11 mouse cellular contexts compared by ENCODE assay signal in the genomic region with DNA sequence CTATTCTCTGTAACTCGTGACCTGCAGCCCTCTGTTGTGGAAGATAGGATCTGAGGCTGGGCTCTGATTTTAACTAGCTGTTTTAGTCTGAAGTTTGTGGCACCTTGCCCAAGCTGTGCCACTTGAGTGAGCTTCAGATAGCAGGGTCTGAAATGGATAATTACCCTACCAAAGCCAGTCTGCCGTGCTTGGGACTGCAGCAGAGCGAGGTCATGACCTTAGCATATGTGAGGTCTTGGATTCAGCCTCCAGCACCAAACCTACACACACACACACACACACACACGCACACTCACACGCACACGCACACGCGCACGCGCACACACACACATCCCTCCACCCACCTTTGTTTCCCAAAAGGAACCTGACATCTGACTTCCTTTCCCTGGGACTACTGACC. TPM values are rescaled to one million over a fixed set of nuclear protein-coding genes. Genes with fewer than 3 reads are reported as not detected.
DNase-seq lines count a peak whose midpoint lies in the region; ATAC-seq and TF ChIP-seq lines count a peak whose summit lies in the region.
"Had no signal": no experiment of that assay in that cellular context is flagged by ENCODE, and none has a peak within 500 bp of the region (broad histone marks: within the 10 kb centered on the region; RNA-seq: fewer than 3 reads in every experiment).

No protein-coding gene starts in this region.

- no peaks in the 10 kb centered on the region for H3K27me3 ChIP-seq in midbrain, embryonic 11.5 days (ENCODE audit: control insufficient read depth, insufficient read depth, low read length)
- no peaks in the 10 kb centered on the region for H3K27me3 ChIP-seq in midbrain, embryonic 13.5 days
- H3K27me3 ChIP-seq in embryonic facial prominence, embryonic 10.5 days (replicated peaks; ENCODE audit: low read depth, poor library complexity, severe bottlenecking): no peaks in the 10 kb centered on the region
- no peaks in the 10 kb centered on the region; the same call in 1 of the 2 replicates for H3K27me3 ChIP-seq in kidney, adult 2 months (replicated peaks; ENCODE audit: control insufficient read depth, insufficient read depth, low read length)

- 72% methylated on average over 10 of the region's 10 CpGs for WGBS in midbrain, embryonic 11.5 days
- WGBS in midbrain, embryonic 13.5 days: 70% methylated on average over 10 of the region's 10 CpGs
- 71% methylated on average over 10 of the region's 10 CpGs for WGBS in embryonic facial prominence, embryonic 10.5 days
- WGBS in kidney, adult 2 months: 47% methylated on average over 10 of the region's 10 CpGs

- no peak for TF ChIP-seq CTCF in kidney, adult 2 months (conservative IDR thresholded peaks at IDR 0.05; ENCODE audit: insufficient read depth, insufficient read length, low read depth, low read length)

- no peaks in the 10 kb centered on the region; the same call in 1 of the 2 replicates for H3K9me3 ChIP-seq in midbrain, embryonic 11.5 days (ENCODE audit: control insufficient read depth, low read length)
- no peaks in the 10 kb centered on the region for H3K9me3 ChIP-seq in midbrain, embryonic 13.5 days
- H3K9me3 ChIP-seq in embryonic facial prominence, embryonic 10.5 days: no peaks in the 10 kb centered on the region

- H3K4me3 ChIP-seq in midbrain, embryonic 11.5 days (ENCODE audit: low read depth, low read length): no peak overlapping the region
- H3K4me3 ChIP-seq in midbrain, embryonic 13.5 days (replicated peaks): no peak overlapping the region
- H3K4me3 ChIP-seq in embryonic facial prominence, embryonic 10.5 days: no peak overlapping the region
- peak overlapping the region; percentile 5; the same call in 1 of the 2 replicates for H3K4me3 ChIP-seq in kidney, adult 2 months (ENCODE audit: insufficient read depth, low read depth, low read length)

- no peak overlapping the region for H3K4me2 ChIP-seq in midbrain, embryonic 11.5 days
- no peak overlapping the region for H3K4me2 ChIP-seq in midbrain, embryonic 13.5 days (replicated peaks)

- no peak for ATAC-seq in midbrain, embryonic 11.5 days (ENCODE audit: low FRiP score)
- no peak for ATAC-seq in midbrain, embryonic 13.5 days
- no peak for ATAC-seq in granulocyte monocyte progenitor cell, adult 5-6 weeks (replicated peaks; ENCODE audit: poor library complexity, severe bottlenecking)

- no peaks in the 10 kb centered on the region for H3K36me3 ChIP-seq in midbrain, embryonic 11.5 days (ENCODE audit: control insufficient read depth, insufficient read depth, low read length)
- no peaks in the 10 kb centered on the region for H3K36me3 ChIP-seq in midbrain, embryonic 13.5 days
- no peaks in the 10 kb centered on the region for H3K36me3 ChIP-seq in embryonic facial prominence, embryonic 10.5 days (replicated peaks)
- no peaks in the 10 kb centered on the region for H3K36me3 ChIP-seq in kidney, adult 2 months (ENCODE audit: control insufficient read depth, insufficient read depth, low read length)

- DNase-seq in midbrain, embryonic 11.5 days (ENCODE audit: low spot score, missing footprints): peak; percentile 87
- peak; percentile 43 for DNase-seq in embryonic facial prominence, embryonic 10.5 days (ENCODE audit: low spot score)
- DNase-seq in kidney, adult 2 months: peak; percentile 74
- peak; percentile 74 for DNase-seq in retina, postnatal 1 day
- DNase-seq in layer of hippocampus, postnatal 10 days (ENCODE audit: low spot score in 2 of 2): no peak
- DNase-seq: adrenal gland, postnatal 14 days; cerebellum, adult 9-10 months; liver had no signal

- H3K4me1 ChIP-seq in midbrain, embryonic 11.5 days (ENCODE audit: control insufficient read depth, insufficient read depth, low read length): peaks cover 2% of the 10 kb centered on the region; the same call in 1 of the 2 replicates
- H3K4me1 ChIP-seq in midbrain, embryonic 13.5 days (replicated peaks): peaks cover 8% of the 10 kb centered on the region; the same call in 1 of the 2 replicates
- peaks cover 15% of the 10 kb centered on the region for H3K4me1 ChIP-seq in embryonic facial prominence, embryonic 10.5 days
- peaks cover 4% of the 10 kb centered on the region; the same call in 1 of the 2 replicates for H3K4me1 ChIP-seq in kidney, adult 2 months (ENCODE audit: control insufficient read depth, insufficient read depth, low read length)

- H3K9ac ChIP-seq in midbrain, embryonic 11.5 days (ENCODE audit: low read length): no peak overlapping the region
- no peak overlapping the region for H3K9ac ChIP-seq in midbrain, embryonic 13.5 days (replicated peaks)

- no peak for TF ChIP-seq POLR2A in kidney, adult 2 months (IDR thresholded peaks at IDR 0.05; ENCODE audit: low read depth, low read length)

- H3K27ac ChIP-seq in midbrain, embryonic 11.5 days (ENCODE audit: low read depth, low read length): no peak overlapping the region
- H3K27ac ChIP-seq in midbrain, embryonic 13.5 days: no peak overlapping the region
- 0 out of 2 replicates have a peak overlapping the region, but pooled peaks have one; percentile 5 for H3K27ac ChIP-seq in embryonic facial prominence, embryonic 10.5 days (replicated peaks)
- peak overlapping the region; percentile 22; the same call in 1 of the 2 replicates for H3K27ac ChIP-seq in kidney, adult 2 months (ENCODE audit: insufficient read depth, low read depth, low read length)
- H3K27ac ChIP-seq: macrophage had no signal

RNA-seq across cellular contexts. Expression of a gene that starts 27.5 kb away (rescaled TPM):
- 6.5 and 7.6 TPM in 2 replicates for polyA plus RNA-seq in midbrain, embryonic 11.5 days (2014; fragmentation: Nextera tagmentation; extraction: Ambion mirVana)
- polyA plus RNA-seq in midbrain, embryonic 13.5 days (2015; fragmentation: Nextera tagmentation; extraction: Ambion mirVana): 13.3 TPM in 2 replicates
- polyA plus RNA-seq in embryonic facial prominence, embryonic 10.5 days (2016; fragmentation: Nextera tagmentation; extraction: Ambion mirVana): 10.9 and 11.2 TPM in 2 replicates
- polyA plus RNA-seq in kidney, adult 2 months (2012; rRNA removed): 26.0 and 26.1 TPM in 2 replicates
- 10 to 100 TPM; 37.9 to 39.4 TPM for total RNA-seq in layer of hippocampus, postnatal 10 days (2021)
- 32.0 TPM in 2 replicates for total RNA-seq in granulocyte monocyte progenitor cell, adult 5-6 weeks (2014; fragmentation: Nextera tagmentation)
- 15.6 and 27.1 TPM in 2 replicates for total RNA-seq in granulocyte monocyte progenitor cell, adult 5-6 weeks (2017)

Comparison
In these comparisons a context has a peak if more than half of its experiments do, and no peak if none do; other contexts are left out.
1. DNase-seq: peak in midbrain, embryonic 11.5 days (single experiment), embryonic facial prominence, embryonic 10.5 days (single experiment), kidney, adult 2 months (single experiment) and retina, postnatal 1 day (single experiment); none in layer of hippocampus, postnatal 10 days (0 of 2).
2. H3K27ac ChIP-seq: peak in embryonic facial prominence, embryonic 10.5 days (single experiment) and kidney, adult 2 months (single experiment); none in midbrain, embryonic 11.5 days (single experiment) and midbrain, embryonic 13.5 days (single experiment).